9 mouse cellular contexts compared by ENCODE assay signal in the genomic region with DNA sequence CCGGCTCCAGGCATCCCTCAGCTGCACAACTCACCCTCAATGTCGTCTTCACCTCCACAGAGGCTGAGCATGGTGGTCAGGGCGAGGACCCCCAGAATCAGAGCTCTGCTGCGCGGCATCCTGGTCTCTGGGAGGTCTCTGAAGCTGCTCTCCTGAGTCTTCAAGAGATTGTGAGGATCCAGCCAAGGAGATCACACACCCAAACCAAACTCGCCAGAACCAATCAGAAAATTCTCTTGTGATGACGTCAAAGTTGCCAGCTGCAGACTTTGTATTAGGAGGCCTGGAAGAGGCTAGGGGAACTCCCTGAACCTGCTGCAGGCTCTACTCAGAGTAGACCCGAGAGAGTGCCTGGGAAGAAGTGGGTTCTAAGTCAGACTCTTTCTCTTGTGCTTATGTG. TPM values are rescaled to one million over a fixed set of nuclear protein-coding genes. Genes with fewer than 3 reads are reported as not detected.
DNase-seq lines count a peak whose midpoint lies in the region; TF ChIP-seq lines count a peak whose summit lies in the region.
"Had no signal": no experiment of that assay in that cellular context is flagged by ENCODE, and none has a peak within 500 bp of the region (broad histone marks: within the 10 kb centered on the region; RNA-seq: fewer than 3 reads in every experiment).

H2-Aa (minus strand) TSS at position 176 of the 400 bp plus-strand sequence.

- TF ChIP-seq CTCF in lung, adult 2 months (IDR thresholded peaks at IDR 0.05; ENCODE audit: insufficient read depth, low read length) = no peak

- H3K4me1 ChIP-seq in lung, adult 2 months (ENCODE audit: control insufficient read depth, insufficient read depth, low read length) = peaks cover 2% of the 10 kb centered on the region; the same call in 1 of the 2 replicates
- H3K4me1 ChIP-seq: liver, embryonic 15.5 days had no signal

- peak; percentile 73 for TF ChIP-seq POLR2A in lung, adult 2 months (IDR thresholded peaks at IDR 0.05; ENCODE audit: borderline replicate concordance, extremely low read depth, low read depth, low read length)

- peak within 1 kb of the TSS; percentile 76 for H3K4me3 ChIP-seq in lung, adult 2 months (replicated peaks; ENCODE audit: extremely low read depth, low read depth, low read length)
- H3K4me3 ChIP-seq: liver, embryonic 15.5 days had no signal

- peak; percentile 90 for DNase-seq in CD4-positive helper T cell, adult 2 months (ENCODE audit: low read depth, low spot score)
- DNase-seq in T-cell, adult 2 months (ENCODE audit: low spot score) = peak; percentile 88
- DNase-seq in embryo, embryonic 10 days (ENCODE audit: low spot score) = peak; percentile 75
- DNase-seq in heart, adult 8-10 months (ENCODE audit: low spot score) = peak; percentile 89
- peak; percentile 82 to 86 for DNase-seq in kidney, postnatal 25 days
- peak; percentile 85 for DNase-seq in lung, adult 2 months
- DNase-seq in right cerebral cortex, adult 2 months (ENCODE audit: low spot score in 2 of 2) = peak; percentile 85 to 94
- peak; percentile 77 for DNase-seq in urinary bladder, postnatal 14 days (ENCODE audit: low spot score)

- WGBS in lung, adult 2 months = 14% methylated on average over 8 of the region's 8 CpGs

RNA-seq across cellular contexts. Expression of gene H2-Aa, which starts in this region (rescaled TPM):
- 10 to 100 TPM; 15.7 to 28.3 (median 26.7) TPM for total RNA-seq in heart, adult 8-10 months (2022)
- 544 and 571 TPM in 2 replicates for polyA plus RNA-seq in lung, adult 2 months (2012; rRNA removed)

Comparison
In these comparisons a context has a peak if more than half of its experiments do, and no peak if none do; other contexts are left out.
1. Peak in every context shown above with its lines: DNase-seq and H3K4me3 ChIP-seq.